Mouse (Mus musculus) erythroblast, embryonic 14.5 days (primary cell): ENCODE measurements around the gene Nlk.

Experiments used
- GATA1 ChIP-seq: IDR thresholded peaks from 2 replicates; pipeline ENCODE4 v1.6.1; 2012; ENCODE audit warnings: low read length, inconsistent platforms, mixed read lengths
- TAL1 ChIP-seq: IDR thresholded peaks from 3 replicates; pipeline ENCODE4 v1.6.1; 2012; ENCODE audit warnings: low read length, inconsistent platforms, mixed read lengths

DNA sequence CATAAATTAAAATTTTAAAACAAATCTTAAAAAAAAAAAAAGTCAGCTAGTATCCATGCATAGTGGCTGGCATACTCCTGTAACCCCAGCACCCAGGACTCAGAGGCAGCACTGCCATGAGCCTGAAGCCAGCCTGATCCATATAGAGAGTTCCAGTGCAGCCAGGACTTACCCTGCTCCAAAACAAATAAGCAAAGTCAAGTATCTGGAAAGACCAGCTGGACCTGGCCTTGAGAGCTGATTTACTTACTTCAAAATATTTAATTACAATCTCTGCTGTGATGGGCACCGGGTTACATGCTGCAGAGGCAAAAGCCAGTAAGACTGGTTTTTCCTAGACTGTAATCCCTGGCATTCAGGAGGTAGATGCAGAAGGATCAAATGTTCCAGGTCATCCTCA, 27.6 kb upstream of the Nlk start:
- TF ChIP-seq GATA1 (no peak), TAL1 (no peak)
